Mouse (Mus musculus) forebrain, postnatal 0 days (tissue): ENCODE measurements at regions not wholly inside any gene's neighbourhood (a gene's known extent, or its start where the extent isn't known, plus 50 kb on each side); places are given as distances from the start of the nearest gene placed in this dataset.
"Not testable (repeated sequence)": the region's sequence is repeated elsewhere in the genome, so short reads cannot be mapped to it uniquely, and the experiment has no call there.

Experiments used
- ATAC-seq: fragments of 200-750 bp; cut with Nextera tagmentation; 2 replicates; pipeline ENCODE4 v1.8.0; 2017; ENCODE audit warnings: mild to moderate bottlenecking, moderate library complexity
- DNase-seq: peaks from one replicate; pipeline ENCODE4 v3.0.0-alpha.2; 2015
- H3K27ac ChIP-seq: fragments of 300-500 bp; sonication (generic); 2 replicates; pipeline ENCODE4 v1.5.1; 2014; ENCODE audit warnings: low read depth, mild to moderate bottlenecking, antibody characterized with exemption, low read length, moderate library complexity, mixed read lengths
- H3K27me3 ChIP-seq: fragments of 300-500 bp; sonication (generic); 2 replicates; pipeline ENCODE4 v1.6.1; 2014; ENCODE audit warnings: mild to moderate bottlenecking, low read length, mixed read lengths; ENCODE audit not compliant: insufficient read depth
- H3K36me3 ChIP-seq: fragments of 300-500 bp; sonication (generic); 2 replicates; pipeline ENCODE4 v1.6.1; 2014; ENCODE audit warnings: mild to moderate bottlenecking, moderate library complexity; ENCODE audit not compliant: insufficient read depth
- H3K4me1 ChIP-seq: fragments of 300-500 bp; sonication (generic); 2 replicates; pipeline ENCODE4 v1.6.1; 2014; ENCODE audit warnings: antibody characterized with exemption; ENCODE audit not compliant: insufficient read depth
- H3K4me2 ChIP-seq: fragments of 300-500 bp; sonication (generic); 2 replicates; pipeline ENCODE4 v1.6.1; 2014; ENCODE audit warnings: low read depth, mild to moderate bottlenecking, moderate library complexity
- H3K4me3 ChIP-seq: fragments of 300-500 bp; sonication (generic); 2 replicates; pipeline ENCODE4 v1.5.1; 2014; ENCODE audit warnings: low read depth, low read length, mixed read lengths
- H3K9ac ChIP-seq: fragments of 300-500 bp; sonication (generic); 2 replicates; pipeline ENCODE4 v1.6.1; 2014; ENCODE audit warnings: mild to moderate bottlenecking
- H3K9me3 ChIP-seq: fragments of 300-500 bp; sonication (generic); 2 replicates; pipeline ENCODE4 v1.6.1; 2016; ENCODE audit warnings: low read length
- CTCF ChIP-seq: sonication (generic); IDR thresholded peaks from 2 replicates; pipeline ENCODE4 v1.5.1; 2016; ENCODE audit warnings: antibody characterized with exemption, control low read depth, low read depth
- WGBS: fragments of 180-500 bp; shearing (Covaris S2); extraction: QIAGEN DNeasy Blood & Tissue Kit; methylation state at CpG from one replicate; pipeline ENCODE4 v1.1.7; 2014; 5-methylcytosine and 5-hydroxymethylcytosine counted together

DNA sequence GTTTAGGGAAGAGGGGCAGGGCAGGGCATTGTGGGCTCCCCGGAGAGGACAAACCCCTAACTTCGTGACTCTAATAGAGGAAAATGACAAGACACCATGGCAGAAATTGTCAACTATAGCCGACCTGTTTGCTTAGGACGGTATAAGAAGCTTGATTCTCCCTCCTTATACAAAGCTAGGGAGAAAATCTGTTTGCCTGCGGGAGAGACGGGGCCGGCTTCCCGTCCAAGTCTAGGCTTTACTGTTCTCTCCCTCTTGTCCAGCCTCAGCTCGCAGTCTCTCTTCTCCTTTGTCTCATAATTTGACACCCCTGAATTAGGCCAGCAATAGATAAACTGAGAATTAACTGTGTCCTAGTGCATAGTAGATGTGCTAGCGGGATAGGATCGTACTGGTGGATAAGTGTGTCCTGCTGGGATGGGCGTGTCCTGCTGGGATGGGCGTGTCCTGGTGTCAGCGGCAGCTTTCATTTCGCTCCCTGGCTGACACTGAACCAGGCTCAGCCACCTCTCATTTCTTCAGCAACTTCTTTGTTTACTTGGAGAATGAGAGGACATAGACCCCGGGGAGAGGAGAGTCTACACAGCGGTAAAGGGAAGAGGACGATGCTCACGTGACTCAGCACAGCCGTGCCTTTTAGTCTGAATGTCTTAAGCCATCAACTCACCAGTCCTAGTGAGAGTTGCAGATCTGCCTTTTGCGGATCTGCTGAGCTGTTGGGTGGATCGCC is 70.8 kb downstream of the Adra2a start:
- no peak overlapping the region for H3K27ac ChIP-seq
- no peaks in the 10 kb centered on the region for H3K4me1 ChIP-seq
- peak overlapping the region; percentile 50 for H3K9ac ChIP-seq
- ATAC-seq (peak; percentile 82), DNase-seq (peak; percentile 56)
- 8% methylated on average over 22 of the region's 22 CpGs for WGBS
- no peaks in the 10 kb centered on the region for H3K36me3 ChIP-seq
- H3K9me3 ChIP-seq = no peaks in the 10 kb centered on the region
- peak overlapping the region; percentile 69 for H3K4me2 ChIP-seq
- no peaks in the 10 kb centered on the region for H3K27me3 ChIP-seq
- no peak for TF ChIP-seq CTCF
- peak overlapping the region; percentile 46 for H3K4me3 ChIP-seq

DNA sequence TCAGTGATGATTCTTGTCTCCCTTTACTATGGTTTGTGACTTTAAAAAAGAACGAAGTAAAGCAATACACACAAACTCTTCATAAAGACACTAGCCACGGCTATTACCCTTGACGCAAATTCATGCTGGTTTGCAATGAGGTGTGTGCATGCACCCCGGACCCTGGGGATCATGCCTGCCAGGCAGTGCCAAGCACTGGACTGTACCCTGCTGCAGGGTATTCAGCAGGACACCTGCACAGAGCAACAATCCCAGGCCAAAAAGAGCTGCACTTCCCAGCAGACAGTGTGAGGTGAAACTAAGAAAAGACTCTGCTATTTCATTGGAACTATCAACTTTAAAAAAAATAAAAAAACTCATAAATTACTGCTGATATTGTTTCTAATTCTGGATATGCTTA is 71.4 kb downstream of the Adra2a start:
- no peak for TF ChIP-seq CTCF
- 24% methylated on average over 4 of the region's 4 CpGs for WGBS
- H3K4me1 ChIP-seq = no peaks in the 10 kb centered on the region
- peak overlapping the region; percentile 50; the same call in 1 of the 2 replicates for H3K9ac ChIP-seq
- no peaks in the 10 kb centered on the region for H3K9me3 ChIP-seq
- DNase-seq (no peak), ATAC-seq (peak; percentile 27; the same call in 1 of the 2 replicates)
- H3K4me3 ChIP-seq = peak overlapping the region; percentile 46
- no peaks in the 10 kb centered on the region for H3K36me3 ChIP-seq
- no peak overlapping the region for H3K27ac ChIP-seq
- peak overlapping the region; percentile 69 for H3K4me2 ChIP-seq
- H3K27me3 ChIP-seq = no peaks in the 10 kb centered on the region

GRCm38 (mm10) chr19:54116829-54117228 is 72.9 kb downstream of the Adra2a start:
- no peak overlapping the region for H3K9ac ChIP-seq
- no peaks in the 10 kb centered on the region for H3K9me3 ChIP-seq
- DNase-seq (no peak), ATAC-seq (no peak)
- no peak overlapping the region for H3K4me3 ChIP-seq
- no peak overlapping the region for H3K4me2 ChIP-seq
- H3K27me3 ChIP-seq = no peaks in the 10 kb centered on the region
- WGBS = 78% methylated on average over 4 of the region's 4 CpGs
- H3K27ac ChIP-seq = no peak overlapping the region
- H3K36me3 ChIP-seq = no peaks in the 10 kb centered on the region
- H3K4me1 ChIP-seq = no peaks in the 10 kb centered on the region
- no peak for TF ChIP-seq CTCF

DNA sequence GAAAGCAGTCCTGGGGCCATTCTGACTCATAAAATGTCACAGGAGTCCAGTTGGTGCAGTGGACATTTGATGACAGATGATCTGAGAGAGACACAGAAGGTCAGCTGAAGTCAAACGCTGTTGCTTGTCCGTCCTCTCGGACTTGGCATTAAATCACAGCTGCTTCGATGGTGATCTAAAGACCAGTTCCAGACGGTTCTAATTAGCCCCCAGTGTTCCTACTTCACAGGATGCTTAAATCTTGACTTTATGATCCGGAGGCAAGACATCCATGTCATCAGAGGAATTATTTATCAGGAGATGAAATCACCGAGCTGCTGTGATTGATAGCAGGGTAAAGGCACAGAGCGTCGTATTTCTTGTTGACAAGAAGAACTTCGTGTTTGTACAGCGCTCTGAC is 73.7 kb downstream of the Adra2a start:
- TF ChIP-seq CTCF = no peak
- H3K27me3 ChIP-seq = no peaks in the 10 kb centered on the region
- no peak overlapping the region for H3K4me3 ChIP-seq
- no peak overlapping the region for H3K9ac ChIP-seq
- H3K36me3 ChIP-seq = no peaks in the 10 kb centered on the region
- no peak for DNase-seq
- no peaks in the 10 kb centered on the region for H3K4me1 ChIP-seq
- WGBS = 85% methylated on average over 11 of the region's 11 CpGs
- no peak overlapping the region for H3K4me2 ChIP-seq
- no peak for ATAC-seq
- no peaks in the 10 kb centered on the region for H3K9me3 ChIP-seq
- H3K27ac ChIP-seq = no peak overlapping the region

DNA sequence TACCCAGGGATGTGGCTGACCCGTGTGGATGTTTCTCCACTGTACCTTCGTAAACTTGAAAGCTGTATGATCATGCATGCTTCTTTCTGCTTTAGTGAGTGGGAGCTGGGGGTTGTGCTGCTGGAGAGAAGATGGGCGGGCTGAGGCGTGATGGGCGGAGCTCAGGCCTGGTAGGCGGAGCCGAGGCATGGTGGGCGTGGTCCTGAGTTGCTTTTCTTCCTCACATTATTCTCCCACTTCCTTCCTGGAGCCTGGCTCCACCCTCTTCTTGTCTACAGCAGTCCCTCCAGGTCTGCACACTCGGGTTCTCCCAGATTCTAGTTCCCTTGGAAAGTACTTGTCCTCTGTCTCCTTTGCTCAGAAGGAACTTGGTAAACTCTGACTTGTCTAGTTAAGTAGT is 79.6 kb downstream of the Adra2a start:
- H3K4me2 ChIP-seq = no peak overlapping the region
- H3K4me3 ChIP-seq = no peak overlapping the region
- no peaks in the 10 kb centered on the region for H3K9me3 ChIP-seq
- no peak overlapping the region for H3K27ac ChIP-seq
- ATAC-seq = no peak
- no peaks in the 10 kb centered on the region for H3K4me1 ChIP-seq
- TF ChIP-seq CTCF = no peak
- H3K9ac ChIP-seq = no peak overlapping the region
- H3K36me3 ChIP-seq = no peaks in the 10 kb centered on the region
- 86% methylated on average over 9 of the region's 9 CpGs for WGBS
- H3K27me3 ChIP-seq = no peaks in the 10 kb centered on the region
- DNase-seq = no peak

- WGBS = 98% methylated on average over 1 of the region's 1 CpGs
- not testable (repeated sequence) for H3K27me3 ChIP-seq, H3K4me2 ChIP-seq, DNase-seq, H3K27ac ChIP-seq, ATAC-seq, H3K9ac ChIP-seq, H3K9me3 ChIP-seq, H3K36me3 ChIP-seq, H3K4me1 ChIP-seq, H3K4me3 ChIP-seq
These were observed 107.8 kb downstream of the Adra2a start for GRCm38 (mm10) chr19:54151766-54152165.

- Histone ChIP-seq H3K4me3 (no peak overlapping the region), H3K9me3 (no peaks in the 10 kb centered on the region), H3K9ac (no peak overlapping the region), H3K27me3 (no peaks in the 10 kb centered on the region), H3K27ac (no peak overlapping the region), H3K4me2 (no peak overlapping the region), H3K36me3 (no peaks in the 10 kb centered on the region), H3K4me1 (no peaks in the 10 kb centered on the region)
- no peak for ATAC-seq
- 57% methylated on average over 4 of the region's 4 CpGs for WGBS
- DNase-seq = no peak
- no peak for TF ChIP-seq CTCF
These were observed 110.4 kb downstream of the Adra2a start for GRCm38 (mm10) chr19:54154400-54154799.

DNA sequence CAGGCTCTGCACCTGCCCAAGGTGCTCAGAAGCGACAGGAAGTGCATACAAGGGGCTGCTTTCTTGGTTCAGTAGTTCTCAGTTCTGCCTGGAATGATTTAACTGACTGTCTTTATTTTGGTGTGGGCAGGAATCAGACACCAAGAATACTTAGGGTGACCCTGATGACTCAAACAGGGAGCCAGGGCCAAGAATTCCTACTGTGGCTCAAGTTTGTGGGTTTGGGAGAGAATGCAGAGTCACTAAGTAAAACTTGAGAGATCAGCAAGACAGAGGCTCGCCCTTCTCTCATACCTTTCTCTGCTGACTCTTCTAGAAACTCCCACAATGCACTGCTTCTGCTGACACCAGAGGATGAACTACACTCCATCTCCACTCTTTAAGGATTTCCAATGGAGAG is 126.4 kb downstream of the Adra2a start:
- ATAC-seq = no peak
- Histone ChIP-seq H3K4me2 (no peak overlapping the region), H3K4me1 (no peaks in the 10 kb centered on the region)

More for the DNA sequence above, 126.4 kb downstream of the Adra2a start:
- H3K4me3 ChIP-seq = no peak overlapping the region
- no peak for TF ChIP-seq CTCF
- H3K27me3 ChIP-seq = no peaks in the 10 kb centered on the region
- H3K9me3 ChIP-seq = no peaks in the 10 kb centered on the region
- 59% methylated on average over 2 of the region's 2 CpGs for WGBS
- no peak for DNase-seq
- H3K27ac ChIP-seq = no peak overlapping the region
- H3K9ac ChIP-seq = no peak overlapping the region
- no peaks in the 10 kb centered on the region for H3K36me3 ChIP-seq
